Mouse (Mus musculus): ENCODE results near the gene 1520401A03Rik. TPM values are rescaled to one million over a fixed set of nuclear protein-coding genes. Genes with fewer than 3 reads are reported as not detected.
A peak's percentile ranks its signal among the peaks of the same experiment; 100 is the strongest.

The 1520401A03Rik gene
- total and polyA plus RNA-seq, 3 experiments: 0.02 to 0.05 TPM; not detected in 1

GRCm38 (mm10) chr17:23741359-23742209 lies 19.0 kb upstream of the 1520401A03Rik start:
- Histone ChIP-seq H3K27me3 (ENCODE audit: insufficient read depth, low read length) (peaks cover 83% of the 10 kb centered on the region), H3K4me3 (ENCODE audit: low read depth, low read length) (no peak overlapping the region)
- TF ChIP-seq CTCF (IDR thresholded peaks at IDR 0.05; ENCODE audit: low read depth, low read length) (no peak), GATA2 (IDR thresholded peaks at IDR 0.05; ENCODE audit: borderline replicate concordance, low read depth, low read length) (no peak), POLR2AphosphoS5 (IDR thresholded peaks at IDR 0.05; ENCODE audit: insufficient replicate concordance, low read depth, low read length) (no peak), GATA1 (IDR thresholded peaks at IDR 0.05; ENCODE audit: borderline replicate concordance, low read length) (no peak), TAL1 (conservative IDR thresholded peaks at IDR 0.05; ENCODE audit: low read depth, low read length) (no peak)

GRCm38 (mm10) chr17:23740598-23741021 lies 18.0 kb upstream of the 1520401A03Rik start, which contains the start of gene Paqr4:
Paqr4 (minus strand) TSS chr17:23740867.
- no peaks in the 10 kb centered on the region for H3K9me3 ChIP-seq (replicated peaks)
- H3K4me1 ChIP-seq (ENCODE audit: insufficient read depth, low read depth, low read length): peaks cover 43% of the 10 kb centered on the region
- peaks cover 75% of the 10 kb centered on the region for H3K27me3 ChIP-seq (ENCODE audit: insufficient read depth, low read length)
- H3K4me3 ChIP-seq (ENCODE audit: low read depth, low read length): peak within 1 kb of the TSS; percentile 70
- ATAC-seq (ENCODE audit: extremely low read depth, insufficient number of reproducible peaks, low FRiP score, poor library complexity, severe bottlenecking): peak; percentile 24; the same call in 1 of the 2 replicates
- peaks cover 22% of the 10 kb centered on the region for H3K36me3 ChIP-seq (replicated peaks)
- no peak for DNase-seq (ENCODE audit: low spot score)
- TF ChIP-seq GATA1 (IDR thresholded peaks at IDR 0.05; ENCODE audit: borderline replicate concordance, low read length) (no peak), CTCF (IDR thresholded peaks at IDR 0.05; ENCODE audit: low read depth, low read length) (no peak)

More at GRCm38 (mm10) chr17:23741359-23742209, 19.0 kb upstream of the 1520401A03Rik start:
- H3K9me3 ChIP-seq (replicated peaks): no peaks in the 10 kb centered on the region
- H3K4me1 ChIP-seq (ENCODE audit: insufficient read depth, low read depth, low read length): peaks cover 52% of the 10 kb centered on the region
- ATAC-seq (ENCODE audit: extremely low read depth, insufficient number of reproducible peaks, low FRiP score, poor library complexity, severe bottlenecking): no peak
- H3K36me3 ChIP-seq (replicated peaks): peaks cover 12% of the 10 kb centered on the region
- no peak for DNase-seq (ENCODE audit: low spot score)

GRCm38 (mm10) chr17:23740136-23740584 lies 17.6 kb upstream of the 1520401A03Rik start:
- no peak for TF ChIP-seq TAL1 (conservative IDR thresholded peaks at IDR 0.05; ENCODE audit: low read depth, low read length)
- no peak for TF ChIP-seq GATA1 (IDR thresholded peaks at IDR 0.05; ENCODE audit: borderline replicate concordance, low read length)
- TF ChIP-seq CTCF (IDR thresholded peaks at IDR 0.05; ENCODE audit: low read depth, low read length): no peak
- TF ChIP-seq POLR2AphosphoS5 (IDR thresholded peaks at IDR 0.05; ENCODE audit: insufficient replicate concordance, low read depth, low read length): no peak
- TF ChIP-seq GATA2 (IDR thresholded peaks at IDR 0.05; ENCODE audit: borderline replicate concordance, low read depth, low read length): no peak
- DNase-seq (ENCODE audit: low spot score): peak; percentile 65

GRCm38 (mm10) chr17:23739202-23740135 lies 16.9 kb upstream of the 1520401A03Rik start:
- DNase-seq (ENCODE audit: low spot score) (no peak), ATAC-seq (ENCODE audit: extremely low read depth, insufficient number of reproducible peaks, low FRiP score, poor library complexity, severe bottlenecking) (no peak)
- Histone ChIP-seq H3K9me3 (replicated peaks) (no peaks in the 10 kb centered on the region), H3K4me1 (ENCODE audit: insufficient read depth, low read depth, low read length) (peaks cover 31% of the 10 kb centered on the region), H3K4me3 (ENCODE audit: low read depth, low read length) (peak overlapping the region; percentile 70), H3K27me3 (ENCODE audit: insufficient read depth, low read length) (peaks cover 63% of the 10 kb centered on the region), H3K36me3 (replicated peaks) (peaks cover 33% of the 10 kb centered on the region)
- no peak for TF ChIP-seq GATA2 (IDR thresholded peaks at IDR 0.05; ENCODE audit: borderline replicate concordance, low read depth, low read length)
- no peak for TF ChIP-seq CTCF (IDR thresholded peaks at IDR 0.05; ENCODE audit: low read depth, low read length)
- no peak for TF ChIP-seq POLR2AphosphoS5 (IDR thresholded peaks at IDR 0.05; ENCODE audit: insufficient replicate concordance, low read depth, low read length)
- TF ChIP-seq TAL1 (conservative IDR thresholded peaks at IDR 0.05; ENCODE audit: low read depth, low read length): no peak
- TF ChIP-seq GATA1 (IDR thresholded peaks at IDR 0.05; ENCODE audit: borderline replicate concordance, low read length): no peak

More at GRCm38 (mm10) chr17:23740136-23740584, 17.6 kb upstream of the 1520401A03Rik start:
- H3K4me3 ChIP-seq (ENCODE audit: low read depth, low read length): peak overlapping the region; percentile 70
- peaks cover 70% of the 10 kb centered on the region for H3K27me3 ChIP-seq (ENCODE audit: insufficient read depth, low read length)
- H3K9me3 ChIP-seq (replicated peaks): no peaks in the 10 kb centered on the region
- ATAC-seq (ENCODE audit: extremely low read depth, insufficient number of reproducible peaks, low FRiP score, poor library complexity, severe bottlenecking): peak; percentile 78
- peaks cover 38% of the 10 kb centered on the region for H3K4me1 ChIP-seq (ENCODE audit: insufficient read depth, low read depth, low read length)
- peaks cover 26% of the 10 kb centered on the region for H3K36me3 ChIP-seq (replicated peaks)

- Histone ChIP-seq H3K4me3 (ENCODE audit: low read depth, low read length) (no peak overlapping the region), H3K4me1 (ENCODE audit: insufficient read depth, low read depth, low read length) (peaks cover 30% of the 10 kb centered on the region), H3K9me3 (replicated peaks) (no peaks in the 10 kb centered on the region), H3K36me3 (replicated peaks) (peaks cover 39% of the 10 kb centered on the region), H3K27me3 (ENCODE audit: insufficient read depth, low read length) (peaks cover 59% of the 10 kb centered on the region)
- TF ChIP-seq GATA1 (IDR thresholded peaks at IDR 0.05; ENCODE audit: borderline replicate concordance, low read length) (no peak), POLR2AphosphoS5 (IDR thresholded peaks at IDR 0.05; ENCODE audit: insufficient replicate concordance, low read depth, low read length) (no peak), TAL1 (conservative IDR thresholded peaks at IDR 0.05; ENCODE audit: low read depth, low read length) (no peak), GATA2 (IDR thresholded peaks at IDR 0.05; ENCODE audit: borderline replicate concordance, low read depth, low read length) (no peak), CTCF (IDR thresholded peaks at IDR 0.05; ENCODE audit: low read depth, low read length) (no peak)
- DNase-seq (ENCODE audit: low spot score) (no peak), ATAC-seq (ENCODE audit: extremely low read depth, insufficient number of reproducible peaks, low FRiP score, poor library complexity, severe bottlenecking) (no peak)
Observed at GRCm38 (mm10) chr17:23738836-23739201, 16.2 kb upstream of the 1520401A03Rik start.

Measured in G1E (cell line).